Mouse (Mus musculus) megakaryocyte, embryonic 14.5 days (primary cell): ENCODE data around the gene Serpinb9.

Source experiments
- FLI1 ChIP-seq: IDR thresholded peaks from 2 replicates; pipeline ENCODE4 v1.6.1; 2012; ENCODE audit warnings: low read length, inconsistent platforms, mixed read lengths
- GATA1 ChIP-seq: IDR thresholded peaks from 3 replicates; pipeline ENCODE4 v1.6.1; 2012; ENCODE audit warnings: mixed read lengths, low read length, inconsistent platforms, borderline replicate concordance

DNA sequence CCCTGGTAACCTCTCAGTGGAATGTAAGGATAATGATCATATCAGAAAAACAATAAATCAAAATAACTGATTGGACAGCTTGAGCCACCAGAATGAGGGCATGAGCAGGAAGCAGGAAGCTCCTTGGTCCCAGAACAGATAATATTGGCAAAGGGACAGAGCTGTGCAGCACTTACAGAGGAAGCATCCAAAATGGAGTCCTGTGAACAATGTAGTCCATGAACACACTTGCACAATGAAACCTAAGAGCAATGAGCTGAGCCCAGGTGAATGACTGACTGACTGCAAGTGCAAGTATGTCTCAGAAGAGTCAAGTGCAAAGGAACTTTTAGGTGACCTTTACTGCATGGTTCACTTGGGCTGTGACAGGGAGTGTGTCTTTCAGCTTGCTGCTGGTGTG is 35.8 kb upstream of the Serpinb9 start:
- TF ChIP-seq GATA1 (no peak), FLI1 (no peak)
